Mouse (Mus musculus) adrenal gland, adult 18-20 months (tissue): Measurements from ENCODE around the gene Cldnd1. TPM values are rescaled to one million over a fixed set of nuclear protein-coding genes. Genes with fewer than 3 reads are reported as not detected.

Experiments used
- DNase-seq, 2 experiments: peaks; one replicate each; pipeline ENCODE4 v3.0.0; 2021 to 2022; ENCODE audit warnings: low spot score in 2 of 2
- total RNA-seq, 2 experiments: library from RNA; stranded (reverse); gene quantifications; 1 replicate in 1 of 2; 2 replicates in 1 of 2; pipeline ENCODE4 v1.2.3; 2021

Cldnd1 gene
- total RNA-seq, 2 experiments from 2014 or later: 67.0 to 77.6 TPM

DNA sequence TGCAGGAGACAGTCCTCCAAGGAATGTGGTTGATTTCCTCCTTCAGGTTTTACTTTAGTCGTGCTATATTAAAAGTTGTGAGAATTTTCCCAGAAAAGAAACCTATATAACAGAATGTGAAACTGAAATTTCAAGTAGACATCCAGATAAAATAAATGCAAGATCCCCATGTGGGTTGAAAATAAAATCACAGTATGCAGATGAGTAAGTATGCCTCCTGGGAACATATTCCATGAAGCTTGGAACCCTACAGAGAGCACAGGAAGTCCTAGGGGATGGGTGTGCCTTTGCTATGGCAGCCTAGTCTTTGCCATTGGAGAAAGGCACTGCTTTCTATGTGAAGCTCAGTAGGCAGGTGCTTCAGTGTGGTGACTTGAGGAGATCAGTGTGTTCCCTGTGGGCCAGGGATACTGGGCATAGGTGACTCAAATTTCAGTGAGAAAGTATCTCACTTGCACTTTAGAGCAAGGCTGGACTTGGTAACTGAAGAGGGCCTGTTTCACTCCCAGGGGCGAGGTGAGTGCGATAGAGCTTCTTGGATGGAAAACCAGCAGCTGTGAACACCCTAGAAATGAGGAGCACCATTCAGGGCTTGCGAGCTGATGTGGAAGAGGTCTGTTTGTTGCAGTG, 20.3 kb upstream of the Cldnd1 start:
- DNase-seq: no peak

DNA sequence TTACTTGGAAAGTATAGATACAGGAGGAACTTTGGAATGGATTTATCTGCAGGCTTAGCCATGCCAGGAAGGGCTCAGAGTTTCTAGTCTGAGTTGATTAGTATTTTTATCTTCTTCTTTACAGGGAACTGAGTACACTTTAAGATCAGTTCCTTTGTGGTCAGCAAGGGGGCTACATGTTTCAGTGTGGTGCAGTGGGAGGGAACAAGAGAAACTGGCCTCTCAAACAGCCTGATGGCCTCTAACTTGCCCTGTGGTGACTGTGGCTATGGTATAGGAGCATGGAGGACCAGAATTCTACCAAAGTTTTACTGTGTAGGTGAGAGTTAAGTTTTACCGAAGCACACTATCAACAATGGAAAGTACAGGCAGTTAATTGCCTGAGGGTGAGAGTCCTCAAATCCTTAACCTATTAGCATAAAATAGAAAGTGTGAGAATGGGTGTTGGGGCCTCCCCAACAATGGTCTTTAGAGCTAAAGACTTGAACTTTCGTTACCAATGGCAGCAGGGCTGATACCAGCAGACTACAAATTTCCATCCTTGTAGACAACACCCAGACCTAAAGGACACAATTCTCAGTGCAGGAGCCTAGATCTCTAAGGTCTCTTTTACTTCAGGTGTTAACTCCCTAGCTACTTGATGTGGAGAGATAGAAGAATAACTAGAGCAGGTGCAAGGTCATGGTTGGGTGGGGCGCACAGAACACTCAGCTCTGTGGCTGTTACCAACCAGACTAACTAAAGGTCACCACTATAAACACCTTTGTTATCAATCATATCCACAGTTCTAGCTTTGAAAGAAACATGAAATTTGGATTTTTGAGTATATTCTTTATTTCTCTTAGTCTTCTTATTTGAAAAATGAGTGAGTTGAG, 18.9 kb upstream of the Cldnd1 start:
- DNase-seq: no peak

DNA sequence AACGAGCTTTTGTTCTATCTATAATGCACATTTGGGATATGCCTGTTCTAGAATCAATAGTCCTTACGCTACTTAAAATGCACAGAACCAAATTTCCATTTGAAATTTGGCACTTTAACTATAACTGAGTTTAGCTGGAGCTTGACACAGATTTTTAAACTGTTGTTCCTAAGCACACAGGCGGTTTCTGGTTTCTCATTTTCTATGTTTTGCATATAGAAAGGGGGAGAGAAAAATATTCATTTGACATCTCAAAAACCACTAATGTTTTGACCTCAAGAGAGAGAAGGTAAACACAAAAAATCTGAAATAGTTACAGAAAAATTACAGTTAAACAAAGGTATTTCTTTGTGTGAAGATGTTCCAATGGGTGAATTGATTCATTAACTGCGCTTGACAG, 18.2 kb upstream of the Cldnd1 start:
- DNase-seq: no peak

DNA sequence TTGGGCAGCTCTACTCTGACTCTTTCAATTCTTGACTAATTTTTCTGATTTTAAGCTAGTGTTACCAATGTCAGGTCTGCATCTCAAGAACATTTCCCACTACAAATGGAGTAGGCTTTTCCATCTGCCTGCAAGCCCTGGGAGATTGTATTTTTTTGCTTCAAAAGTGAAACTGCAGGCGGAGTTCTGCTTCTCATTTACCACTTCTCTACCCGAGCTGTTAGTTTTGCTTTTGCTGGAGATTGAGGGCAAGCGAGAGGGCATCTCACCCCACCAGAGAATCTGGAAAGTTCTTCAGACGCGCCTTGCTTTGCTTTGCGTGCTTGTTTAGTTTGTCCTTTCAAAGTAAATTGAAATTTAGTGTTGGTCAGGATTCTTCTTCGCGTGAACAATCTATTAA, 15.5 kb upstream of the Cldnd1 start:
- no peak for DNase-seq

DNA sequence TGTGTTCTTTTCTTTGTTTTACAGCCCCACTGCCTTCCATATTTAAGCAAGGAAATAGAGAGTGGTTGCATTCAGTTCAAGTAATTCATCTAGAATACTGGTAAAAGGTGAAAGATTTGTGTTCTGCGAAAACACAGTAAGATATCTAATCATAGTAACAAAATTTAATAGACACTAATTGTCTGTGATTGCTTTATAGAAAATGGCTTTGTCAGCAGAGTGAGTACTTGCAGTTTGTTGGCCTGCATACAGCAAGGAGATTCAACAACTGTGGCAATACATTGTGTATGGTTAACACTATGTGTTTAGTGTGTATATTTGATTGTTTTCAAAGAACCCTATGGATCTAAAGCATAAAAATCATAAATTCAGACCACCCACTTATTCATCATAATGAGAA, 14.6 kb upstream of the Cldnd1 start:
- no peak for DNase-seq

DNA sequence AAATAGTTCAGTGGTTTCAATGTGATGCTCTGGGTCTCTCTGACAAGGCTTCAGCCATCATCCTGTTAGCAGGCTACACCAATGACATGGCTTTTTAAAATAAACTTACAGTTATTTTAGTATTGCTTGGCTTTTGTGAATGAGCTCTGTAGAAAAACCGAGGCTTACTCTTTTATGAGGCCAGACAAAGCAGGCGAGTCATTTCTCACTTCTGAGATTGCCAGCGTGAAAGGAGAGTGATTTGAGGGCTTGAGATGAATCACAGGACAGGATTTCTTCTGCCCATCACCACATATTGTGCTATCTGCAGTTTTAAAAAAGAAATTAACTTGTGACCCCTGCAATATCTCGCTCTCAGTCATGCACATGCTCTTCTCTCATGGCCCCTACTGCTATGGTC, 12.7 kb upstream of the Cldnd1 start:
- DNase-seq: no peak

DNA sequence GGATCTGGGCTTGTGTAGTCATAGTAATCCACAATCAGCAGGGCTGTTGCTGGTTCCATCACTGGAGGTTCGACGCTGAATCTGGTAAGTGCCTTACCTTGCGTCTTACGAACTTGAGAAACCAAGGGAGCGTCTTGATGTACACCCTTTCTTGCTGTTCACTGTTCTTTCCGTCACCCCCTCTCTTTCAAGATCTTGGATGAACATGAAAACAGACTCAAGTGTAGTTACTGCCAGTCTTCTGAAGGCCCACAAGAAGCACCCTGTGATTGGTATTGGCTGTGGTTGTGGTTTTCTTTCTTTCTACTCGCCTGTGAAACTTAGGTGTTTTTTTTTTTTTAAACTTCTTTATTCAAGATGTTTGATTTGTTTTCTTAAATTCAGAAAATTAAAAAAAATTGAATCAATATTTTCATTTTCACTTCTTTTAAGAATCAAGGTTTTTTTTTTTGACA, 9.0 kb upstream of the Cldnd1 start, which contains the start of gene Gpr15:
TSS of gene Gpr15 (minus strand) at position 405 of the 455 bp plus-strand sequence.
- no peak for DNase-seq

DNA sequence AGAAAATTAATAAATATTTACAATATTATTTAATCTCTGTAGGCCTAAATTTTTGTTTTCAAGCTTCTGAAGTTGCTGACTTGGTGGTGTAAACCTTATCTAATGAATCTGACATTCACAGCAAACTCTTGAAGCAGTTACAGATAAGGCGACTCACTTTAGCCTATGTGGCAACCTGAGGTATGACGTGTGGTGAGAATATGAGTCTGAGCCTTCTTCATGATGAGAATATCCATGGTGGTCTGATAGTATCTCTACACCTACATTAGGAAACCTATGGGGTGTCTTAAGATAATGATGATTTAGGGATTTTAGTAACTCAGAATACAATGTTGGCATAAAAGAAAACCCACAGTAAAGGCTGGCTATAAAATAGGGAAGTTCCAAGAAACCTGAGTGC, 5.4 kb upstream of the Cldnd1 start:
- no peak for DNase-seq

DNA sequence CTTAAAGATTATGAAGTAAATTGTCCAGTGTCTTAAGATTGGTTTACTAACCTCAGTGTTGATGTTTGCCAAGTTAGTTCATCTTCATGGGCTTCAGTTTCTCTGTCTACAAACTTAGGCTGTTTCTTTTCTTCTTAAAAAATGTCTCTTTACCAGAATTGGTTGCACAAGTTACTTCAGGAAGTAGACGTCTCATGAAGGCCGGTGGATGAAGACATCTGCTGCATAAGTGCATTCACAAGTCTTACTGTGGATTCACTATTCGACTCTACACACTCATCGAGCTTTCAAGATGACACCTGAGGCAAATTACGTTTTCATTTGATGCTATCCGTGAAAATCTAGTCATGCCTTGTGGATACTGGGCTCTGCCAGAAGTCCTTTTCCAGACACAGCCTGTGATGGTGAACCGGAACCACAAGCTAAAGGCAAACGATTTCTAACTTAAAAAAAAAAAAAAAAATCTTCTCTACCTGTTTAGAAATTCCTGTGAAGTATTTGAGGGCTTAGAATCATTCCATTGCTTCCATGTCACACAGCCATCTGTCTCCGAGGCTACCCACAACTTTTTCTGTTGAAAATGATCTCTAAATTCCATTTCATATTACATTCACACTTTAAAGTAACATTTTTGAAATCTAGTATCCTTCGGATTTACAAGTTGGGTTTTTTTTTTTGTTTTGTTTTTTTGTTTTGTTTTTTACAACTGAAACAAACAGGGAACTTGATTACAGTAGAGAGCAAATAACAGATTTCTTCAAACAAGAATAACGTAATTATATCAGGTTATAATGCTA, 832 bp upstream of the Cldnd1 start:
- DNase-seq: no peak

DNA sequence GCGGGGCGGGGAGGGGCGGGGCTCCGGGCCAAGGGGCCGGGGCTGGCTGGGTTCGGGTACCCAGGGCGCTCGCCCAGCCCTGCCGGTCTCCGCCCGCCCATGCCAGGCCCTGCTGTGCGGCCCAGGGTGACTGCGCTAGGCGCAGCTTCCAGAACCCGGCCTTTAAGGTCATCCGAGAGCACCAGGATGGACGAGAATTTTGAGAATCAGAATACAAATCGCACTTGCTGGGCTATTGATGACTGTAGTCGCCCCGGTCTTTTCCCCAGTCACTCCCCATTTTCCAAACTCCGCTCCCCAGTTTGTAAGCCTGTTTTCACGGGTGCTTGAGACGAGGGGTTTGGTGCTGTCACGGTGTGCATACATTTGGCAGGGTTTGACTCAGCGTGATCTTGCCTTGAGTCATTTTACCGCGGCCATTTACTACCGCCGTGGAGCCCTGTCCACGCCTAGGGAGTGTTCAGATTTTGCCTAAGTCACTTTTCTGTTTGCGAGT, 514 bp downstream of the Cldnd1 start:
- no peak for DNase-seq

DNA sequence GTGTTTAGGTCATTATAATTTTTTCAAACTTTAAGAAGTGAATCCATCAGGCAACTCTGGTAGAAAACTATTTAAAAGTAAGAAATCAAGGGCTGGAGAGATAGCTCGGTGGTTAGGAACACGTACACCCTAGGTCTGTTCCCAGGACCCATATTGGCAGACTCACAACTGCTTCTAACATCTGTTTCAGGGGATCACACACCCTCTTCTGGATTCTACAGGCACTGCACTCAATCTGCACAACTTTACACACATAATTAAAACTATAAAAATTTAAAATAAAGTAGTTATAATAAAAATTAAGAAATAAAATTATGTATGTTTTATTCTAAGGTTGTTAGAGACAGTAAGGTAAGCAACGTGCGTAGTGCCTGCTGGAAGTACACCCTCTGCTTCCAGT, 10.5 kb downstream of the Cldnd1 start:
- no peak for DNase-seq

DNA sequence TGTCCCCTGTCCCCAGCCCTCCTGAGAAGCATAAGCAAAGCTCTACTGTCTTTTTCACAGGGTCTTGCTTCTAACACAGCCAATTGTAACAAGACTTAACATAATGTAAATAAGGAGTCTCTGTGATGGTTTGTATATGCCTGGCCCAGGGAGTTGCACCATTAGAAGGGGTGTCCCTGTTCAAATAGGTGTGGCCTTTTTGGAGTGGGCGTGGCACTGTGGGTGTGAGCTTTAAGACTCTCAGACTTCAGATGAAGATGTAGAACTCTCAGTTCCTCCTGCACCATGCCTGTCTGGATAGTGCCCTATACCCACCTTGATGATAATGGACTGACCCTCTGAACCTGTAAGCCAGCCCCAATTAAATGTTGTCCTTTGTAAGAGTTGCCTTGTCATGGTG, 11.1 kb downstream of the Cldnd1 start:
- DNase-seq: no peak

DNA sequence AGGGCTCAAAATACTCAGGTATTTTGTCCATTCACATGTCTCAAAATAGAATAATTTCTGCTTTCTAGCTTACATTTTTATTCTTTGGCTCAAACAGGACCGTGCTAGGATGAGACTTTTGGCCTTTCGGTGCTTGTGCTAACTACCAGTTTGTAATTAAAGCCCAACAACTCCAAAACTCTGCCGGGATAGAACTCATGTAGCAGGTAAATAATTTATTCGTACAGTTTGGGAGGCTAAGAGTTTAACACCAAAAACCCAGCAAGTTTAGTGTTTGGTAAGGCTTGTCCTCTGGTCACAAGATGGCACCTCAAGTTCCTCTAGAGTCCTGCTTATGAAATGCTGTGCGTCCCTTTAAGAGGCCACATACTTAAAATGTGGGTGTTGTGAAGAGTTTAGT, 13.0 kb downstream of the Cldnd1 start:
- DNase-seq: no peak

DNA sequence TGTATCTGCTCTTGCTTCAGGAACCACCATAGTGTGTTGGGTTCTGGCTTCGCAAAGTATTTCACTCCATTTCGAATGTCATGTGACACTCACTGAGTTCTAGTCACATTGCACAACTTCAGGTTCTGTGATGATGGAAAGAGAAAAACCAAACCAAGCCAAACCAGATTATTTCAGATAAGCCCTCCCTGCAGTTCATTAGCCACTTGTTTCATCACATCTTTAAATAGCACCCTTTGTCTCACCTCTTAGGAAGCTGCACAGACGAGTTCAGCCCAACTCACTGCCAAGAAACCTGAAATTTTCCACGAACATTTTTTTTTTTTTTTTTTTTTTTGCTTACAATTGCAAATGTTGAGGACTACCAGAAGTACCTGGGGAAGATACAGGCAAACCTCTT, 19.0 kb downstream of the Cldnd1 start:
- no peak for DNase-seq

DNA sequence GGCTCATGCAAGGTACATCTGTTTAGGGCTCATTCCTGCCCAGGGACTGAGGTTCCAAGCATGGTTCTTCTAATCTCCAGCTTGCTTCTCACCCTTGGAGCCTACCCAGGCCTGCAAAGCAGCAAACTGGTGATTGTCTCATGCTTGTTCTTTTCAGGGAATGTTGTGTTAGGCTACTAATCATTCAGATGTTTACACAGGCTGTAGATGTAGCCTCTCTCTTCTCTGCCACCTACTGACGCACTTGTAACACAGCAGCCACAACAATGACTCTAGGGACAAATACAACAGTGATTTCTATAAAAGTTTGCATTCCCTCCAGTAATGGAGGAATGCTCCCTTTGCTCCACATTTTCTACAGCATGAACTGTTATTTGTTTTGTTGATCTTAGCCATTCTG, 23.6 kb downstream of the Cldnd1 start:
- no peak for DNase-seq

DNA sequence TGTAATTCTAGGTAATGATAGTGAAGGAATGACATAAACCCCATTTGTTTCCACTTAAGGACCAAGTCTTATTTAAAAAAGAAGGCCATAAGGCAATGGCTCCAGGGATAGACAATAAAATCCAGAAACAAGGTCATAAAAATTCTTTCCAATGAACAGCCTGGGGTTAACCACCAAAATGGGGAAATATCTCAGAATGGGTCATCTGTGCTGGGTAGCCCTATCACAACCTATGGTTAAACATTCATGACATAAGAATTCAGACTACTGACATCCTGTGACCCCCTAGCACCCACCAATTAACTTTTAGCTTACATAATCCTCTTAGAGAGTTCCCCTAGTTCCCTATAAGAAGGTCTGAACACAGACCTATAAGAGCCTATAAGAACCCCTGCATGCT, 28.5 kb downstream of the Cldnd1 start:
- no peak for DNase-seq

DNA sequence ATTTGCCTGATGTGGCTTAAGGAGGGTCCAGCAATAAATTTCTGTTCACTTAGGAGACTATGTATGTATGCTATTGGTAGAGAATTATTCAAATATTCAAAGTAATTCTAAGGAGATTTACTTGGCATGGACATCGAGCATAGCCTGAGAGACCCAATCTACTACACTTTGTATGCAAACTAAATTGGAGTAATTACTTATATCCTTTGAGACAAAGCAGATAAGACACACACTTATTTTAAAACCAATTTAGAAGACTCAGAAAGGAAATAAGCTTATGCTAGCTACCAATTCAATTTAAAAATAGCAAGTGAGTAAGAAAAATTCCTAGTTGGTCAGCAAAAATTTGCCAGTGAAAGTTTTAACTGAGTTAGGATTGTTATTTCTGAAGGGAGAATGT, 35.4 kb downstream of the Cldnd1 start, which contains the start of gene Olfr172:
TSS of gene Olfr172 (minus strand) at position 101 of the 400 bp plus-strand sequence.
- DNase-seq: no peak
